Mouse (Mus musculus) layer of hippocampus, postnatal 36 days (tissue): ENCODE results near the gene Nrxn3. TPM values are rescaled to one million over a fixed set of nuclear protein-coding genes. Genes with fewer than 3 reads are reported as not detected.

ENCODE experiments used
- DNase-seq, 2 experiments: peaks; one replicate each; pipeline ENCODE4 v3.0.0; 2022
- total RNA-seq, 2 experiments: library from RNA; stranded (reverse); gene quantifications; 2 replicates each; pipeline ENCODE4 v1.2.3; 2021

The Nrxn3 gene
- 100 to 1,000 TPM; 185 to 190 TPM for total RNA-seq

- peak; percentile 74 to 76 for DNase-seq
These were observed at the start of gene Nrxn3 for GRCm38 (mm10) chr12:88722691-88723070. Nrxn3 (plus strand) TSS chr12:88722876.

GRCm38 (mm10) chr12:88704159-88704846, 18.4 kb upstream of the Nrxn3 start:
- DNase-seq = no peak

GRCm38 (mm10) chr12:88705959-88706358, 16.7 kb upstream of the Nrxn3 start:
- DNase-seq = no peak

GRCm38 (mm10) chr12:88707786-88708185, 14.9 kb upstream of the Nrxn3 start:
- DNase-seq = no peak

DNA sequence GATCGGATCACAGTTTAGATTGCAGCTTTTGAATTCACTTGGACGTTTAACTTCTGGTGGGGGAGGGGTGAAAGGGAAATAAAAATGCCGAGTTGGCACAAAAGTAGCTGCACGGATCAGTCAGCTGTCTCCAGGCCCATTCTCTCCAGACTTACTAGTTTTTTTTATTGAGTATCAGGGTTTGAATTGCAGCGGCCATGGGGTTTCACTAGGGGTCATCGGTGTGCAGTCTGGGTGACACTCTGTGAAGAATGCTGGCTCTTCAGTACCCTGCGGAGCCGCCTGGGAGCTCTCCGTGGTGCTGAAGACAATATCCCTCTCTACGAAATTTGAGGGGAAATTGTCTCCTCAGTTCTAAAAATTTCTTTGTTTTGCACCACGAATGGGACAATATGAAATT, 13.5 kb upstream of the Nrxn3 start:
- no peak for DNase-seq

GRCm38 (mm10) chr12:88713456-88713855, 9.2 kb upstream of the Nrxn3 start:
- peak; percentile 44 to 51 for DNase-seq

DNA sequence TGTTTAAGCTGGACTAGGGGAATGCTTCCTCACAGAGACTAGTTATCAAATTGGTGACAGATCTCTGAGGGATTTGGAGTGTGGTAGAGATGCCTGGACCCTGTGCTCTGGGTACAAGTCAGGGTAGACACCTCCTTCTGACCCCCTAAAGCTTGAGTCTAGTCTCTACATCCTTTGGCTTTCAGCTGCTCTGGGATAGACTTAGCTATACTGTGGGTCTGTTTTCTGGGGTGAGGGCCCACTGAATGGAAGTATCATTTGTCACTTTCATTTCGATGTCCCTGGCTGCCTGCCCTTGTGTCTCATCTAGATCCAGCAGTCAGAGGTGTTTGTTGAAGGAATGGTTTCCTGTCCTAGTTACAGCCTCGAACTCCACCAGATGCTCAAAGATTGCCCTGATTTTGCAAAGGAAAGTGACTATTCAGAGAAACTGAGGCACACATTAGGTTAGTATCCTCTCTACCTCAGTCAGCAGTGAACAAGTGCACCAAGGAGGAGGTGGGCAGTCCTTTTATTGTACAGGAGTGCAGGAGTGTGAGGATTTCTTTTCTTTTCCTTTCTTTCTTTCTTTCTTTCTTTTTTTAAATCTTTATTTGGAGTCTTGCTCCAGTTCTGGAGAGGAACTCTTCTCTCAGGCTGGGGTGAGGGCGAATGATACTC, 515 bp upstream of the Nrxn3 start:
- no peak for DNase-seq

- no peak for DNase-seq
These were observed 3.6 kb downstream of the Nrxn3 start for GRCm38 (mm10) chr12:88726316-88726715.

- no peak for DNase-seq
These were observed 4.1 kb downstream of the Nrxn3 start for GRCm38 (mm10) chr12:88726755-88727154.

DNA sequence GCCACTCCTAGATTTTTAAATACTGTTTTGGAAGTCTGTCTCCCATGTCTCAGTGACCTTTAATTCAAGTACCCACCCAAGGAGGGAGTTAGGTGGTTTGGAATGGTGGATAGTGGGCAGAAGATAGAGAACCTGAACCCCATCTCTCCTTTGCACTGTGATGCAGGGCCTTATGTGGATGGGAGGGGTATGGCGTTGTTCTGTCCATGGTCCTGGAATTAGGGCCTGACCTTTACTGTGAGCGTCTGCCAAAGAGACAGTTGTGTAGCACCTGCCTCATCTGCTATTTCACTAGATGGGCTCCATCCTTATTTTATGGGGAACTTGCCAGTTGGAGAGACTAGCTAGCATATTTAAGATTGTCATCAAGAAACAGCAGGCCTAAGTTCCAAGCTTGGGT, 8.0 kb downstream of the Nrxn3 start:
- no peak for DNase-seq

DNA sequence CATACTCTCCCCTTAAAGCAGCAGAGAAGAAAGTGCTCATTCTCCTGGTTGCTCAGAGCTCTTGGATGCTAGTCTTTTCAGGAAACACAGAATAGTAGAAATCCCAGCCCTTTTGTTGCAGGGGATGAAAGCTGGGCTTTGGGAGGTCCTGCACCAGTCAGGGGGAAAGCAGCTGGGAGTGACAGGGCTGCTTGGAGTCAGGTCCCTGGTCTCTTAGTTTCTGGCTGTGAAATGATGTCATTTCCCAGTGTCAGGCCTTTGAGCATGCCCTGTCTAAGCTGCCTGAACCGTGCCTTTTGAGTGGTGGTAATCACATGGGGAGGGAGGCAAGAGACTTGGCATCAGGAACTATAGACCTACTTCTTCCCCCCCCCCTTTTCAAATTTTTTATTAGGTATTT, 12.4 kb downstream of the Nrxn3 start:
- DNase-seq = no peak

- DNase-seq = no peak
These were observed 14.4 kb downstream of the Nrxn3 start for GRCm38 (mm10) chr12:88737081-88737480.

- DNase-seq = peak in 1 of 2 experiments; percentile 37
These were observed 15.9 kb downstream of the Nrxn3 start for GRCm38 (mm10) chr12:88738616-88739015.

GRCm38 (mm10) chr12:88746788-88747187, 24.1 kb downstream of the Nrxn3 start:
- no peak for DNase-seq

DNA sequence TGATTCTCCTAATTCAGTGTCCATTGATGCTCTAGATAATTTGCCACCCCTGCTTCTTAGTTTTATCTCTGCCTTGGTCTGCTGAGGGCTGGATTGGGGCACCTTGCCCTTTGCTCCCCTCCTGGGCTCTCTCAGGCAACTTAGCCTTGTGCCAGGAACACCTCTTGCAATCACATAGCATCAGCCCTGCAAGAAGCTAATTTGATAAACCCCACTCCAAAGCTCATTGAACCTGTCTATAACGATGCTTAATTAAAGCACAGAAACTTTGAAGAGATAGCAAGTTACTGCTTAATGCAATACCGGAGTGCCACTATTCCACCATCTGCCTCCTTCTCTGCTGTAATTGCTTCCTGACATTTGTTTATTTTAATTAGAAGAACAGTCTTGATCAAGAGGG, 42.1 kb downstream of the Nrxn3 start:
- no peak for DNase-seq

DNA sequence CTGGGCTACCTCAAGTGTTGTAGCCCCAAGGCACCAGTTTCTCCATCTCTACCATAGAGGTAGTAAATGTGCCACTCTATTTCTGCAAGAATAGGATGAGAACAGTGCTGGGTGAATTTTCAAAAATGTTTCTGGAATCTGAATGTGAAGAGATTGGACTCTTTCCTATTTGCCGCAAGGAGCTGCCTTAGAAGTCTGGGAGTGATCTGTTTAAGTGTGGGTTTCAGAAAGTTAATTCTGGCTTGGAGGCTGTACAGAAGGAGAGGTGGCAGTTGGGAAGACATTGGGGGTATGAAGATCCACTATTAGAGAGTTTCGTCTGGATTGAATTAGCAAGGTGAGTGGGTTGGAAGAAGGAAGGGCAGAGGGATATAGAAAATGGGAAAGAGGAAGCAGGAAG, 52.0 kb downstream of the Nrxn3 start:
- DNase-seq = no peak

DNA sequence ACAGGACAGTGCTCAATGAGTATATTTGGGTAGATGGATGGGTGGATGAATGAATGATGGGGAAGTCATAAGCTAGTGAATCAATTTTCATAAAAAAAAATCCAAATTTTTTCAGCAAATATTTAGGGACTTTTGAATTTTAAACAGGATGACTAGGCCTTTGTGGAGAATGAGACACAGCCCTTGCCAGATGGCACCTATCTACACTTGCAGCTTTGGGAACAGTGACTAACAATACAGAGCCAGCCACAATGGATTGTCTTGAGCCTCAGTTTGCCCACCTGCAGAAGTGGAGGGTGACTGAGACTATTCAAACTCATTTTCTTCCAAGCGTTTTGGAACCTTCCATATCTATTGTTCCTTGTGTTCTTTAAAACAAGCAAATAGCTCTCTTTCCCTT, 55.4 kb downstream of the Nrxn3 start:
- no peak for DNase-seq

DNA sequence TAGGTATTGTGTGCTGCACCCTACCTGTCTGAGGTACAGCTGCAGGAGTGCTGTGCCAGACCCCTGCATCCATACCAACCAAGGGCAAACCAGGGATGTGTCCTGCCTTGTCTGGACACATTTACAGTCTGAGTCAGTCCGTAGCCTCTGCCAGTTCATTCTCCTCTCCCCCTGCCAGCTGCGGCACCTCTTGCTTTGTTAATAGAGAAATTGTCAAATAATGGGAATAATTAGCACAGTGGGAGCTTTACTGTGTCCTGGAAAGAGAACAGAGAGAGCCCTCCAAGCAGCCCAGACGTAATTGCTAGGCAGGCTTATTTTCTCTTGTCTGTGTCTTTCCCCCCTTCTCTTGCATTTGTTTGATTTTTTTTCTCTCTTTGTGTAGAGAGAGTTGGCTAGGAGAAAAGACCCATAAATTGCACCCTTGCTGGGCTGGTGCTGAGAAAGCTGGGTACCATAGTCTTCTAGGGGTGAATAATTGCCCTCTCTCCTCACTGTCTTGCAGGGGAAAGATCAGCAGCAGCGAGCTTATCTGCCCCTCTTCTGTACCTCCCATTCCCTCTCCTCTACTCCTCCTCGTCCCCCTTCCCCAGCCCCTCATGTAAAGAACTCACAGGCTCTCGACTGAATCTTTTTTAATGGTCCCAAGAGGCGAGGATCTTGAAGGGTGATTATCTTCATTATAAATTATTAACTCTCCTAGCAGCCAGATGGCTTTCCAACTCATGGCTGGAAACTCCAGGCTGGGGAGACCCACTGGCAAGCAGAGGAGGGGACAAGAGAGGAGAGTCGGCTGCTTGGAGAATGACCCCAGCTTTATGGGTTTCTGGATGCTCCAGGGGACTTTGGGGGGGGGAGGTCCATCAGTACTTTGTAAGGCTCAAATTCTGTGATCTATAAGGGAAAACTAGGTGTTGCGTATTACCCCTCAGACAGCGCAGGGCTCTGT, 61.8 kb downstream of the Nrxn3 start:
- DNase-seq = no peak

DNA sequence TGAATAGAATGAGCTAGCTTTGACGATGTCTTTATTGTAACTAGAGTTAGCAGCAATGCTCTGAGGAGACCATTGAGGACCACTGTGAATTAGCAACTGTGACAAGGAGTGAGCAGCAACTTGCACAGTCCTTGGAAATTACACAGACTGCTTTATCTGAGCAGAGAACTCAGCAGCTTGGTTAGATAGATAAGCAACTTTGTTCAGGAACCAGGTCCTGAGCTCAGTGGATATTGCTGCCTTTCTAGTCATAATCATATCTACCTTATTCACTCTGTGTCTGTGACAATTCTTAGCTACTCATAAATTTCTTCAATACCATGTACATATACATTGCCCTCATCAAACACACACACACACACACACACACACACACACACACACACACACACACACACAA, 70.6 kb downstream of the Nrxn3 start:
- DNase-seq = no peak

GRCm38 (mm10) chr12:88800990-88801655, 78.4 kb downstream of the Nrxn3 start:
- peak in 1 of 2 experiments; percentile 17 for DNase-seq

DNA sequence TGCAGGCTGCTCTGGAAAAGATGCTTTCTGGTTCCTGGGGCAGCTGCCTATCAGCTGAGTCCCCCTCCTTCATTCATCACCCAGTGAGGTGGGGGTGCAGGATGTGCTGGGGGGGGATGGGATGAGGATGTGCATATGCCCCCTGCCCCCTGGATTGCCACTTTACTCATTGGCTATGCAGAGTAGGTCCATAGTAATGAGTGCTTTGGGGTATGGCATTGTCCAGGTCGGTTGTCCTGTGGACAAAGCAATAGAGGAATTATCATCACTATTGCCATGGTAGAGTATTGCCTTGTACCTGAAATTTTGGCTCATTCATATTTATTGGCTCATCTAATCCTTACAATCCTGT, 79.0 kb downstream of the Nrxn3 start:
- no peak for DNase-seq

GRCm38 (mm10) chr12:88808947-88809346, 86.3 kb downstream of the Nrxn3 start:
- no peak for DNase-seq

- no peak for DNase-seq
These were observed 89.5 kb downstream of the Nrxn3 start for GRCm38 (mm10) chr12:88812173-88812572.
